Mouse (Mus musculus) thymus, adult 2 months (tissue): Measurements from ENCODE around the gene Ppp3cb. TPM values are rescaled to one million over a fixed set of nuclear protein-coding genes. Genes with fewer than 3 reads are reported as not detected.

ENCODE experiments used
- DNase-seq: peaks from one replicate; pipeline ENCODE4 v3.0.0; 2021
- H3K27ac ChIP-seq: fragments of 200-500 bp; 2 replicates; pipeline ENCODE4 v1.5.1; 2012; ENCODE audit warnings: low read length, control low read depth; ENCODE audit not compliant: control insufficient read depth, insufficient read depth
- H3K27me3 ChIP-seq: fragments of 200-500 bp; 2 replicates; pipeline ENCODE4 v1.6.1; 2012; ENCODE audit warnings: mild to moderate bottlenecking, low read length, moderate library complexity, mixed read lengths; ENCODE audit not compliant: control insufficient read depth, insufficient read depth
- H3K36me3 ChIP-seq: fragments of 200-500 bp; 2 replicates; pipeline ENCODE4 v1.6.1; 2012; ENCODE audit warnings: mild to moderate bottlenecking, low read length, moderate library complexity; ENCODE audit not compliant: control insufficient read depth, insufficient read depth
- H3K4me1 ChIP-seq: fragments of 200-500 bp; replicated peaks from 2 replicates; pipeline ENCODE4 v1.6.1; 2012; ENCODE audit warnings: low read length; ENCODE audit not compliant: control insufficient read depth, insufficient read depth
- H3K4me3 ChIP-seq: fragments of 200-500 bp; 2 replicates; pipeline ENCODE4 v1.5.1; 2012; ENCODE audit warnings: mild to moderate bottlenecking, low read length, control low read depth, moderate library complexity; ENCODE audit not compliant: control insufficient read depth, insufficient read depth
- CTCF ChIP-seq: fragments of 200-500 bp; IDR thresholded peaks from 2 replicates; pipeline ENCODE4 v1.5.1; 2012; ENCODE audit warnings: mild to moderate bottlenecking, control low read depth, low read length, moderate library complexity, borderline replicate concordance; ENCODE audit not compliant: control insufficient read depth, poor library complexity, insufficient read depth; ENCODE audit errors: extremely low read depth
- POLR2A ChIP-seq: fragments of 200-500 bp; IDR thresholded peaks from 2 replicates; pipeline ENCODE4 v1.6.1; 2012; ENCODE audit warnings: mild to moderate bottlenecking, low read length, control low read depth, moderate library complexity; ENCODE audit not compliant: control insufficient read depth, poor library complexity, insufficient read depth; ENCODE audit errors: extremely low read depth
- WGBS: fragments of 180-500 bp; shearing (Covaris S2); methylation state at CpG from one replicate; pipeline ENCODE4 v1.1.7; 2018; 5-methylcytosine and 5-hydroxymethylcytosine counted together
- polyA plus RNA-seq: library from polyadenylated mRNA; depleted of rRNA; stranded (reverse); fragments of >200 nt; gene quantifications from 2 replicates; pipeline ENCODE4 v1.2.3, GENCODE M21; 2012; rRNA removed

The Ppp3cb gene
- polyA plus RNA-seq, 1 experiment, result 29.1 TPM

DNA sequence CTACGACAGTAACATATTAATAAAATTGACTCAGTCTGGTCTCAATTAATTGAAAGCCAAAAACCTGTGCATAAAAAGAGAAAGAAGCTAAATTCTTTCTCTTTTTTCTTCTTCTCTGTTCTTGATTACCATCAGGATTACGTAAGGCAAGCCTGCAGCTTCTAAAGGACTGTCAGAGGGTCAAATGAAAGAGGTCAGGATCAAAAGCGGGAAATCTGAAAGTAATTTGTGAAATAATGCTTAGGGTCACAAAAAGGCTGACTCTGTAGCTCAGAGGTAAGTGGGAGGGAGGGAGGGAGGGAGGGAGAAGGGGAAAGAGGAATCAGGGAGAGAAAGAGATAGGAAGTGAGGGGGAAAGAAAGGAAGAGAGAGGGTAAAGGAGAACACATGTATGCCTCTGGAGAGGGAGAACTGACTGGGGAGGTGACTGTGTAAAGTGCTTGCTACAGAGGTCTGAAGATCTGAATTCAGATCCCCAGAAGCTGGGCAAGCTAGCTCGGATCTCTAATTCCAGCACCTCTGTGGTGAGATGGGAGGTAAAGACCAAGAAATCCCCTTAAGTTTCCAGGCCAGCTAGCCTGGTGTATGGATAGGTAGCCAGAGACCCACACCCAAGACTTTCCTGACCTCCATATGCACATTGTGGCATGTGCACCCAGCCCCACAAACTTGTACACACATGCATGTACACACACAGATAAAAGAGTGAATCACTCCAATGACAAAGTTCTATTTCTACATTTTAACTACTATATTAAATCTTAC lies 68.9 kb downstream of the Ppp3cb start:
- Histone ChIP-seq H3K27ac (peak overlapping the region; percentile 16; the same call in 1 of the 2 replicates), H3K4me3 (no peak overlapping the region), H3K4me1 (peaks cover 7% of the 10 kb centered on the region; the same call in 1 of the 2 replicates), H3K36me3 (no peaks in the 10 kb centered on the region), H3K27me3 (no peaks in the 10 kb centered on the region)
- DNase-seq, result no peak
- 84% methylated on average over 4 of the region's 4 CpGs for WGBS
- TF ChIP-seq POLR2A (no peak), CTCF (no peak)

DNA sequence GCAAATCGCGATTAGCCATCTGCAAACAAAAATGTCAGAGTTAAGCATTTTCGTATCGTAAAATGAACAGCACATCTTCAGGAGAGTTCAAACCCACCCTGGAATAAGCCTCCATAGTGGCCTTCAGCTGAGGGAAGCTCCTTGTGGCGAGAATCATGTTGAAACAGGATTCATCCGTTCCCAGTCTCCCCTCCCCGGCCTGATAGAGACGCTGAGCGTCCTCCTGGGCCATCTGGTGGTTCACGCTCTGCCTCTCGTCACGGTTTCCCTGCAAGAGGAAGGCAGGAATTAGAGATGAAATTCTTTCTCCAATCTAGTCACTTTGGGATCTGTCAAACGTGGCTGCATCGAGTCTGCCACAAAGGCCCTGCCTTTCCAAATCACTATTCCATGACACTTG lies 86.2 kb downstream of the Ppp3cb start:
- H3K27ac ChIP-seq, result no peak overlapping the region
- no peak for DNase-seq
- 94% methylated on average over 14 of the region's 14 CpGs for WGBS
- H3K27me3 ChIP-seq, result no peaks in the 10 kb centered on the region
- H3K36me3 ChIP-seq, result peaks cover 89% of the 10 kb centered on the region
- no peaks in the 10 kb centered on the region for H3K4me1 ChIP-seq
- H3K4me3 ChIP-seq, result no peak overlapping the region
- TF ChIP-seq POLR2A (no peak), CTCF (no peak)

DNA sequence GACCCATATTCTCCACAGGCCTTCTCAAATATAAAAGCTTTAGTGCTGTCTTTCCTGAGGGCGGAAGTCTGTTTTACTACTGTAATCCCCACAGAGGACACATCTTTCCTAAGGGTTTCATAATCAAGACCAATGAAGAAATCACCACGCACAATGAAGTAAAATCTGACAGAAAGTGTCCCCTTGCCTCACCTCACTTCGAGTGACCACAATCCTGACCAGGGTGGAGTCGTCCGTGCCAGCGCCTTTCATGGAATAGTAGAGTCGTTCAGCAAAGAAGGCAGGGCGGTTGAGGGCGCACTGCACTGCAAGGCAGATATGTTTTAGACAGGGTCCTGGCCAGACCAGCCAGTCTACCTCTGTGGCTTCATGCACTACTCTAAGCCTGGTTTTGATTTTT lies 88.0 kb downstream of the Ppp3cb start:
- DNase-seq, result no peak
- 96% methylated on average over 9 of the region's 9 CpGs for WGBS
- peaks cover 73% of the 10 kb centered on the region for H3K36me3 ChIP-seq
- no peak overlapping the region for H3K27ac ChIP-seq
- TF ChIP-seq POLR2A, result no peak
- no peak for TF ChIP-seq CTCF
- no peaks in the 10 kb centered on the region for H3K27me3 ChIP-seq
- no peaks in the 10 kb centered on the region for H3K4me1 ChIP-seq
- H3K4me3 ChIP-seq, result no peak overlapping the region

DNA sequence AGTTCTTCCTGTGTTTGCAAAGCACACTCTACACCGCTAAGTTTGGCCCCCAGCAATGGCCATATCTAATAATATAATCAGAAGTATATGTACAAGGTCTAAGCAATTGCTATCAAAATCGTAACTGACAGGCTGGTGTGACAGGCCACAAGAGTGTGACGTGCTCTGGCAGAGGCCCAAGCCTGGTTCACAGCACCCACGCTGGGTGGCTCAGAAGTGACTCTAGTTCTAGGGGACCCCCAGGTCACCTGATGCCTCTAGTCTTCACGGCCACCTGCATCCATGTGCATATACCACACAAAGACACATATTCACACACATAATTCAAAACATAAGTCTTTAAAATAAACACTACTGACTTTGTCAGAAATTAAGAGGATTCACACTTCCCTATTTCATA lies 93.4 kb downstream of the Ppp3cb start:
- Histone ChIP-seq H3K36me3 (peaks cover 21% of the 10 kb centered on the region; the same call in 1 of the 2 replicates), H3K4me1 (peaks cover 6% of the 10 kb centered on the region), H3K27ac (no peak overlapping the region), H3K4me3 (no peak overlapping the region), H3K27me3 (no peaks in the 10 kb centered on the region)
- TF ChIP-seq POLR2A (no peak), CTCF (no peak)
- DNase-seq, result no peak
- WGBS, result 95% methylated on average over 5 of the region's 5 CpGs

DNA sequence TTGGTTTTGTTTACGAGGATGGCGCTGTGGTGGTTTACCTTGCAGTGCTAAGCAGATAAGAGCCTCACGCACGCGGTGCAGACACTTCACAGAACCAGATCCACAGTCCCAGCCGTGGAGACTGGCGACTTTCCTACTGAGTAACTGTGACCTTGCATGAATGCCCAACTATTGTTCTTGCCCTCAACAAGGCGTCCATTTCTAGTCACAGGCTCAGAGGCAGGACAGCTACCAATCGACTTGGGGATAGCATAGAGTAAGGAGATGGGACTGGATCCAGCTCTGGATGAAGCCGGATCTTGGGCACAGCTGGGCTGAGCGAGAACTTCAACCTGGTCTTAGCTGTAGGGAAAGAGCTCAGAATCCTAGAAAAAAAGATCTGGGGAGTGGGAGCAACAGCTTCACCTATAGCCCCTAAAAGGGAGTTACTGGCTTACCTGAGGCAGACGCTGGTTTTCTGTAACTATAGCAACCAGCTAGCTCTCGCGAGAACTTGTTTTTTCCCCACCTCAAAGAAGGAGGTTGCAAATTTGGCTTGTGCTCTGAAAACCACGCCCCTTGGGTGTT lies 94.5 kb downstream of the Ppp3cb start, which contains the start of gene Cfap70:
Cfap70 (minus strand) TSS at position 462 of the 567 bp plus-strand sequence.
- H3K36me3 ChIP-seq, result peaks cover 14% of the 10 kb centered on the region; the same call in 1 of the 2 replicates
- WGBS, result 5% methylated on average over 15 of the region's 15 CpGs
- H3K27me3 ChIP-seq, result no peaks in the 10 kb centered on the region
- no peak within 1 kb of the TSS for H3K4me3 ChIP-seq
- no peak within 1 kb of the TSS for H3K27ac ChIP-seq
- TF ChIP-seq POLR2A, result no peak
- TF ChIP-seq CTCF, result no peak
- DNase-seq, result peak; percentile 57
- H3K4me1 ChIP-seq, result peaks cover 6% of the 10 kb centered on the region

DNA sequence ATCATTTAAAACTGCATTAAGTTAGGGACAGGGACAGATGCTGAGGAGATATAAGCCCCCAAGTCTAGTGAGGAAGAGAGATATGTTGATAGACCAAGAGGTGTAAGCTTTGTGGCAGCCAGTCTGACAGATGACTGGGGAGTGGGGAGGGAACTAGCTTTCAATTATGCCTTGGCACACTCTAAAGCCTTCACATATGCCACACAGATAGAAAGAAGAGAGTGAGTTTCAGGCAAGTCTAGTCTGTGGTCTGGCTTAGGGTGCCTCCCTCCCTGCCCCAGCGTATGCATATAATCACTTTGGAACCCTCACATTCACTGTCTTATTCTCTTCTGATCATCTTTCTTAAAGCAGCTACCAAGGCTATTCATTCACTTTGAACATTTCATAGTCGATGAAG lies 95.1 kb downstream of the Ppp3cb start:
- Histone ChIP-seq H3K4me3 (no peak overlapping the region), H3K4me1 (peaks cover 6% of the 10 kb centered on the region), H3K27me3 (no peaks in the 10 kb centered on the region), H3K36me3 (peaks cover 11% of the 10 kb centered on the region; the same call in 1 of the 2 replicates), H3K27ac (no peak overlapping the region)
- DNase-seq, result no peak
- WGBS, result 12% methylated on average over 2 of the region's 2 CpGs
- TF ChIP-seq POLR2A (no peak), CTCF (no peak)

Other genes starting within 250 kb of the Ppp3cb start
- gene Ecd, start 198.5 kb downstream of the Ppp3cb start, polyA plus RNA-seq, result 24.5 and 29.9 TPM in 2 replicates
- 28.4 and 34.5 TPM in 2 replicates for gene Fam149b, start 198.4 kb downstream of the Ppp3cb start, polyA plus RNA-seq
- gene Dnajc9, start 157.7 kb downstream of the Ppp3cb start, polyA plus RNA-seq, result 73.8 and 94.8 TPM in 2 replicates
- gene Mrps16, start 152.9 kb downstream of the Ppp3cb start, polyA plus RNA-seq, result 49.9 and 56.3 TPM in 2 replicates
- gene Cfap70, start 94.3 kb downstream of the Ppp3cb start, polyA plus RNA-seq, result 0.06 TPM in 1 of 2 replicates, not detected in the other
- gene Anxa7, start 66.4 kb downstream of the Ppp3cb start, polyA plus RNA-seq, result 82.2 and 91.8 TPM in 2 replicates
- gene Mss51, start 49.7 kb downstream of the Ppp3cb start, polyA plus RNA-seq, result 2.9 and 3.9 TPM in 2 replicates
- gene Usp54, start 94.5 kb upstream of the Ppp3cb start, polyA plus RNA-seq, result 3.2 and 3.9 TPM in 2 replicates
- 0.82 TPM in 1 of 2 replicates, not detected in the other for gene Myoz1, start 110.0 kb upstream of the Ppp3cb start, polyA plus RNA-seq
- 0.51 and 2.8 TPM in 2 replicates for gene Synpo2l, start 121.8 kb upstream of the Ppp3cb start, polyA plus RNA-seq
- 486 and 497 TPM in 2 replicates for gene Sec24c, start 127.7 kb upstream of the Ppp3cb start, polyA plus RNA-seq
- 19.2 and 23.4 TPM in 2 replicates for gene Fut11, start 148.4 kb upstream of the Ppp3cb start, polyA plus RNA-seq
- gene Chchd1, start 156.4 kb upstream of the Ppp3cb start, polyA plus RNA-seq, result 33.5 and 39.5 TPM in 2 replicates
- 296 and 301 TPM in 2 replicates for gene Zswim8, start 161.0 kb upstream of the Ppp3cb start, polyA plus RNA-seq
- gene Ndst2, start 188.0 kb upstream of the Ppp3cb start, polyA plus RNA-seq, result 42.2 and 46.2 TPM in 2 replicates
- 36.4 and 42.3 TPM in 2 replicates for gene Camk2g, start 247.5 kb upstream of the Ppp3cb start, polyA plus RNA-seq